Mouse (Mus musculus) C2C12 (cell line): Measurements from ENCODE around the gene Prkce. TPM values are rescaled to one million over a fixed set of nuclear protein-coding genes. Genes with fewer than 3 reads are reported as not detected.

Experiments used
- H3K27me3 ChIP-seq: one replicate; pipeline ENCODE4 v1.6.1; 2011; ENCODE audit not compliant: control insufficient read depth, insufficient read depth, insufficient read length
- H3K36me3 ChIP-seq: one replicate; pipeline ENCODE4 v1.6.1; 2011; ENCODE audit not compliant: control insufficient read depth, insufficient read depth
- H3K4me3 ChIP-seq: one replicate; pipeline ENCODE4 v1.5.1; 2011; ENCODE audit warnings: mild to moderate bottlenecking, control low read depth; ENCODE audit not compliant: poor library complexity, insufficient read depth, severe bottlenecking
- H3K79me2 ChIP-seq: one replicate; pipeline ENCODE4 v1.6.1; 2011; ENCODE audit not compliant: control insufficient read depth, insufficient read depth
- H3K79me3 ChIP-seq: one replicate; pipeline ENCODE4 v1.6.1; 2011; ENCODE audit warnings: low read depth, control low read depth
- H3ac ChIP-seq: one replicate; pipeline ENCODE3; 2011; ENCODE audit warnings: low read depth; ENCODE audit not compliant: control insufficient read depth, insufficient read length
- CEBPB ChIP-seq: IDR thresholded peaks from one replicate; pipeline ENCODE4 v1.6.1; 2011; ENCODE audit warnings: low read depth, mild to moderate bottlenecking, control low read depth, moderate library complexity
- CTCF ChIP-seq: IDR thresholded peaks from one replicate; pipeline ENCODE4 v1.5.1; 2011; ENCODE audit not compliant: control insufficient read depth, insufficient read depth, insufficient read length
- FOSL1 ChIP-seq: IDR thresholded peaks from one replicate; pipeline ENCODE4 v1.8.0; 2011; ENCODE audit warnings: mild to moderate bottlenecking, low read length; ENCODE audit not compliant: poor library complexity, insufficient read depth, severe bottlenecking
- MAX ChIP-seq: IDR thresholded peaks from one replicate; pipeline ENCODE4 v1.6.1; 2011; ENCODE audit warnings: mild to moderate bottlenecking, control low read depth
- MYOD1 ChIP-seq: IDR thresholded peaks from one replicate; pipeline ENCODE4 v1.6.1; 2011; ENCODE audit warnings: low read depth; ENCODE audit not compliant: control insufficient read depth, insufficient read length
- MYOG ChIP-seq: IDR thresholded peaks from one replicate; pipeline ENCODE4 v1.6.1; 2011; ENCODE audit not compliant: control insufficient read depth, insufficient read length; ENCODE audit errors: extremely low read depth
- USF1 ChIP-seq: IDR thresholded peaks from one replicate; pipeline ENCODE4 v1.6.1; 2011; ENCODE audit warnings: low read depth, mild to moderate bottlenecking, control low read depth, moderate library complexity
- polyA plus RNA-seq: library from polyadenylated mRNA; unstranded; fragments of >200 nt; fragmentation: generic; extraction: Trizol; gene quantifications from one replicate; pipeline ENCODE4 v1.2.1, GENCODE M21; 2012; ENCODE audit warnings: missing spikeins

Prkce gene
- polyA plus RNA-seq, 1 experiment: 1.4 TPM

GRCm38 (mm10) chr17:86465865-86466264, 298.3 kb downstream of the Prkce start:
- Histone ChIP-seq H3K79me2 (no peaks in the 10 kb centered on the region), H3ac (no peak overlapping the region), H3K4me3 (no peak overlapping the region), H3K79me3 (no peaks in the 10 kb centered on the region), H3K27me3 (no peaks in the 10 kb centered on the region), H3K36me3 (no peaks in the 10 kb centered on the region)
- no peak for TF ChIP-seq USF1
- TF ChIP-seq MYOG: no peak
- TF ChIP-seq CTCF: no peak
- TF ChIP-seq MAX: no peak
- no peak for TF ChIP-seq MYOD1
- TF ChIP-seq FOSL1: no peak
- no peak for TF ChIP-seq CEBPB

- Histone ChIP-seq H3K79me3 (no peaks in the 10 kb centered on the region), H3K4me3 (no peak overlapping the region), H3K36me3 (no peaks in the 10 kb centered on the region), H3K79me2 (no peaks in the 10 kb centered on the region), H3K27me3 (no peaks in the 10 kb centered on the region), H3ac (no peak overlapping the region)
- TF ChIP-seq MYOG (no peak), USF1 (no peak), MAX (no peak), FOSL1 (no peak)
Observed at GRCm38 (mm10) chr17:86466412-86466811, 298.8 kb downstream of the Prkce start.

GRCm38 (mm10) chr17:86466871-86467270, 299.3 kb downstream of the Prkce start:
- no peak overlapping the region for H3K4me3 ChIP-seq
- TF ChIP-seq CTCF: no peak
- no peak for TF ChIP-seq USF1
- no peak for TF ChIP-seq CEBPB
- TF ChIP-seq FOSL1: no peak
- no peaks in the 10 kb centered on the region for H3K27me3 ChIP-seq
- no peaks in the 10 kb centered on the region for H3K79me2 ChIP-seq
- H3K36me3 ChIP-seq: no peaks in the 10 kb centered on the region
- no peaks in the 10 kb centered on the region for H3K79me3 ChIP-seq
- no peak overlapping the region for H3ac ChIP-seq

GRCm38 (mm10) chr17:86467291-86467898, 299.8 kb downstream of the Prkce start:
- TF ChIP-seq CEBPB (no peak), MAX (no peak), MYOD1 (no peak), FOSL1 (no peak), CTCF (no peak)
- Histone ChIP-seq H3K4me3 (no peak overlapping the region), H3K79me2 (no peaks in the 10 kb centered on the region), H3K27me3 (no peaks in the 10 kb centered on the region), H3K79me3 (no peaks in the 10 kb centered on the region), H3K36me3 (no peaks in the 10 kb centered on the region), H3ac (no peak overlapping the region)

- no peaks in the 10 kb centered on the region for H3K79me3 ChIP-seq
- H3K36me3 ChIP-seq: no peaks in the 10 kb centered on the region
- H3ac ChIP-seq: no peak overlapping the region
- H3K79me2 ChIP-seq: no peaks in the 10 kb centered on the region
- no peak overlapping the region for H3K4me3 ChIP-seq
- TF ChIP-seq USF1 (no peak), FOSL1 (no peak), CTCF (no peak), MYOG (no peak), CEBPB (no peak), MYOD1 (no peak)
- H3K27me3 ChIP-seq: no peaks in the 10 kb centered on the region
Observed at GRCm38 (mm10) chr17:86467967-86468366, 300.4 kb downstream of the Prkce start.

GRCm38 (mm10) chr17:86470160-86470559, 302.6 kb downstream of the Prkce start:
- Histone ChIP-seq H3K4me3 (no peak overlapping the region), H3K27me3 (no peaks in the 10 kb centered on the region), H3ac (no peak overlapping the region), H3K36me3 (no peaks in the 10 kb centered on the region), H3K79me2 (no peaks in the 10 kb centered on the region), H3K79me3 (no peaks in the 10 kb centered on the region)
- TF ChIP-seq FOSL1 (no peak), CTCF (no peak), MAX (no peak), MYOD1 (no peak), MYOG (no peak), USF1 (no peak), CEBPB (no peak)
